Mouse (Mus musculus): Measurements from ENCODE around the gene Kndc1. TPM values are rescaled to one million over a fixed set of nuclear protein-coding genes. Genes with fewer than 3 reads are reported as not detected.

Gene Kndc1
- 0.17 and 0.32 TPM in 2 replicates for polyA plus RNA-seq (2015; fragmentation: Nextera tagmentation; extraction: Ambion mirVana)

GRCm38 (mm10) chr7:139894655-139895557 lies at the start of gene Kndc1:
Kndc1 (plus strand) TSS chr7:139894696.

GRCm38 (mm10) chr7:139943674-139944281 lies 49.3 kb downstream of the Kndc1 start, which contains the start of gene Utf1:
Utf1 (plus strand) TSS chr7:139943789.

GRCm38 (mm10) chr7:139978278-139978892 lies 83.9 kb downstream of the Kndc1 start, which contains the start of gene 6430531B16Rik:
6430531B16Rik (minus strand) TSS chr7:139978755.

Small RNAs within 50 kb of the gene (microRNA-seq; reads per million reads assigned to microRNA genes)
- 849 reads per million, percentile 74 among the genes with 10 or more reads in this experiment for gene Mir202 (ENCODE audit: borderline replicate concordance, insufficient number of aligned reads)
- gene Mir7062 (ENCODE audit: borderline replicate concordance, insufficient number of aligned reads) = 1.8 reads per million
- 2.1 reads per million for gene mmu-mir-7686 (ENCODE audit: borderline replicate concordance, insufficient number of aligned reads)

Other genes with a start within 250 kb of the Kndc1 start
- gene Cfap46, start 210.9 kb upstream of the Kndc1 start, polyA plus RNA-seq (2015; fragmentation: Nextera tagmentation; extraction: Ambion mirVana) = 0.44 and 1.4 TPM in 2 replicates
- 6.6 and 9.9 TPM in 2 replicates for gene Adgra1, start 60.5 kb upstream of the Kndc1 start, polyA plus RNA-seq (2015; fragmentation: Nextera tagmentation; extraction: Ambion mirVana)
- 0.11 TPM in 1 of 2 replicates, not detected in the other for gene Utf1, start 49.1 kb downstream of the Kndc1 start, polyA plus RNA-seq (2015; fragmentation: Nextera tagmentation; extraction: Ambion mirVana)
- 0.85 and 1.9 TPM in 2 replicates for gene 6430531B16Rik, start 84.1 kb downstream of the Kndc1 start, polyA plus RNA-seq (2015; fragmentation: Nextera tagmentation; extraction: Ambion mirVana)
- gene Adam8, start 97.9 kb downstream of the Kndc1 start, polyA plus RNA-seq (2015; fragmentation: Nextera tagmentation; extraction: Ambion mirVana) = 2.3 and 3.0 TPM in 2 replicates
- 32.4 and 34.1 TPM in 2 replicates for gene Zfp511, start 141.7 kb downstream of the Kndc1 start, polyA plus RNA-seq (2015; fragmentation: Nextera tagmentation; extraction: Ambion mirVana)
- 26.8 and 34.5 TPM in 2 replicates for gene Tubgcp2, start 142.0 kb downstream of the Kndc1 start, polyA plus RNA-seq (2015; fragmentation: Nextera tagmentation; extraction: Ambion mirVana)
- not detected in 2 replicates for gene Msx3, start 154.4 kb downstream of the Kndc1 start, polyA plus RNA-seq (2015; fragmentation: Nextera tagmentation; extraction: Ambion mirVana)
- 21.4 and 28.3 TPM in 2 replicates for gene Caly, start 187.9 kb downstream of the Kndc1 start, polyA plus RNA-seq (2015; fragmentation: Nextera tagmentation; extraction: Ambion mirVana)
- 0.77 and 13.5 TPM in 2 replicates for gene Prap1, start 198.7 kb downstream of the Kndc1 start, polyA plus RNA-seq (2015; fragmentation: Nextera tagmentation; extraction: Ambion mirVana)
- 128 and 178 TPM in 2 replicates for gene Fuom, start 207.7 kb downstream of the Kndc1 start, polyA plus RNA-seq (2015; fragmentation: Nextera tagmentation; extraction: Ambion mirVana)
- 16.9 and 26.2 TPM in 2 replicates for gene Paox, start 221.1 kb downstream of the Kndc1 start, polyA plus RNA-seq (2015; fragmentation: Nextera tagmentation; extraction: Ambion mirVana)
- 290 and 453 TPM in 2 replicates for gene Echs1, start 221.8 kb downstream of the Kndc1 start, polyA plus RNA-seq (2015; fragmentation: Nextera tagmentation; extraction: Ambion mirVana)
- 32.9 and 51.0 TPM in 2 replicates for gene Mtg1, start 242.9 kb downstream of the Kndc1 start, polyA plus RNA-seq (2015; fragmentation: Nextera tagmentation; extraction: Ambion mirVana)

All from adrenal gland, postnatal 0 days (tissue).